Mouse (Mus musculus) central nervous system, embryonic 11.5 days (tissue): ENCODE measurements around the gene Zfp472. TPM values are rescaled to one million over a fixed set of nuclear protein-coding genes. Genes with fewer than 3 reads are reported as not detected.

Experiments used
- polyA plus RNA-seq: library from polyadenylated mRNA; depleted of rRNA; stranded (reverse); fragments of >200 nt; gene quantifications from 2 replicates; pipeline ENCODE4 v1.2.3, GENCODE M21; 2012; rRNA removed

The Zfp472 gene
- 5.2 and 7.7 TPM in 2 replicates for polyA plus RNA-seq

GRCm38 (mm10) chr17:32965623-32966290 is at the start of gene Zfp472:
Gene Zfp472 (plus strand): TSS chr17:32965814.

DNA sequence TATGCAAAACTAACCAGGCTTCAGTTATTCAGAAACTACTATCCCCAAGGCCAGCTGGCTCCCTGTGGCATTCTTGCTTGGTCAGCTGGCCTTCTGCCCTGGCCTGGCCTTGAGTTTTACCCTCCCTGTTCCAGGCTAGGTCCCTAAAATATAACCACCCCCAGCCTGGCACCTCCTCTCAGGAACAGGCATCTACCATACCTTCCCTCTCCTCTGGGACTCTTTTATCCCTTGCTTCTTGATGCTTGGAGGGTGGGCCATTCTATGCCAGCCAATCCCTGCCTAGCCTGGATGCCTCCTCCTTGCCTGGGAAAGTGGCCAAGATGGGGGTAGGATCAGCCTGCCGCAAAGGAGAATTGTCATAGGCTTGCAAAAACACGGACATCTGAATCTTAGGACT is 48.5 kb upstream of the Zfp472 start, which contains the start of gene Cyp4f14:
Gene Cyp4f14, minus strand, starts transcription at position 212 of the 400 bp plus-strand sequence.

DNA sequence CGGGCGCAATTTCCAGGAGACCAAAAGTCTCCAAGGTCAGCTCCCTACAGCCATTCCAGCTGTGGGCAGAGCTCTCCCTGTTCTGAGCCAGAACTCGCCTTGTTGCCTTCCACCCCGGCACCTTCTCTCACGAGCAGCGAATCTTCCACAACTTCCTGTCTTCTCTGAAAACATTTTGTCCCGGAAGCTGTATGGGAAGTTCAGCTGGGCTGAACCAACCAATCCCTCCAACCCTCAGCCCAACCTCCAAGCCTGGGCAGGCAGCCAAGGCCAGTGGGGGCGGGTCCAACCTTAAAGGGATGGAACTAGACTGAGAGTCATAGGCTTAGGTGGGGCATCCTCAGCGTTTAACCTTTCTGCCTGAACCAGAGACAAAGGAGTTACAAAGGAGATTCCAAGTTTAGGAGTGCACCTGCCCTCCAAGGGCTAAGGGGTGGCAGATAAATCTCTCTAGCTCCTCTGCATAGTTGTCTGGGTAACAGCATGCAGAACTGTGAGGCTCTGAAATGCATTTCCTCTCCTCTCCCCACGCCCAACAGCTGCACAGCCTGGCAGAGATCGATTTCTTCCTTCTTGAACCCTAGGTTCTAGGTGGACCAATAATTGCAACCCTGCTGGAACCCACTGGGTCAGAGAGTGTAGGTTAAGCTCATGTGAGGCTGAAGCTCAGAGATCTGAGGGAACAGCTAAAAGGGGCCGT is 18.2 kb upstream of the Zfp472 start, which contains the start of gene Cyp4f13:
Gene Cyp4f13, minus strand, starts transcription at position 188 of the 700 bp plus-strand sequence.

DNA sequence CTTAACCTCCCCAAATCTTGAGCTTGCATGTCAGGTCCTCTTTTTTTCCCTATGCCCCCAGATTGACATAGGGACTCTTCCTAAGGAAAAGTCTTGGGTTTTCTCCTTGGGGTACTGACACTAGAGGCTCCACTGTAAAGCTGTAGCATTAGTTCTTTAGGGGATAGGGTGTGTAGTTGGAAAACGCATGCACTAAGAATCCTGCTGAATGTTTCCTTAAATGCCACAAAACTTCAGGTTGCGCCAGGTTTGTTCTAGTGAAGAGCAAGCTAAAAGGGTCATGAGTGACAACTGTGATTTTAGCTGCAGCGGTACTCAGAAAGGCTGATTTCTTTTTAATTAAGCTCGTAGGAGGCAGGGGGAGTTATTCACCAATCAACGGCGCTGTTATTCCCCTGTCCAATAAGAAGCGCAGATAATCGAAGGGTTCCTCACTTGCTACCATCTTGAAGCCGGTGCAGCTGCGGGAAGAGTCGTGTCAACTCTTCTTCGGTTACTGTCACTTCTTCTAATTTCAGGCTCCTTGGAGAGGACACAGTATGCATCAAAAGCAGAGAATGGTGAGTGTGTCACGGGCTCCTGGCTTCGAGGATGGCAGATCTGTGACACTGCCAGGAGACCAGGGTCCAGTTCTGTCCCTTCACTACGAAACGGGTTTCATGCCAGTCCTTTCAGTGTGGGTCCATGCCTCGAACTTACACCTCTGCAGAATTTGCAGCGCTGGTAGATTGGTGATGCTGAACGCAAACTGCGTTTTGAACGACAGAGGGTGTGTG is 27.3 kb downstream of the Zfp472 start, which contains the start of gene Zfp952:
Gene Zfp952, plus strand, starts transcription at position 431 of the 776 bp plus-strand sequence.

Other genes with a start within 250 kb of the Zfp472 start
- gene Zfp871, start 177.5 kb upstream of the Zfp472 start, polyA plus RNA-seq = 15.8 and 33.2 TPM in 2 replicates
- gene Zfp811, start 155.9 kb upstream of the Zfp472 start, polyA plus RNA-seq = 26.4 and 29.3 TPM in 2 replicates
- gene Zfp799, start 135.6 kb upstream of the Zfp472 start, polyA plus RNA-seq = 16.6 and 21.6 TPM in 2 replicates
- gene Zfp870, start 74.2 kb upstream of the Zfp472 start, polyA plus RNA-seq = 5.7 and 5.8 TPM in 2 replicates
- gene Cyp4f14, start 48.5 kb upstream of the Zfp472 start, polyA plus RNA-seq = 0.22 TPM in 1 of 2 replicates, not detected in the other
- 5.4 and 9.1 TPM in 2 replicates for gene Cyp4f13, start 18.4 kb upstream of the Zfp472 start, polyA plus RNA-seq
- gene Zfp952, start 27.3 kb downstream of the Zfp472 start, polyA plus RNA-seq = 8.9 and 12.6 TPM in 2 replicates
- gene Zfp763, start 67.6 kb downstream of the Zfp472 start, polyA plus RNA-seq = 8.5 and 13.4 TPM in 2 replicates
- not detected in 2 replicates for gene 4921501E09Rik, start 102.2 kb downstream of the Zfp472 start, polyA plus RNA-seq
- gene Zfp563, start 123.5 kb downstream of the Zfp472 start, polyA plus RNA-seq = 7.3 and 9.1 TPM in 2 replicates
- gene Morc2b, start 173.9 kb downstream of the Zfp472 start, polyA plus RNA-seq = 0.05 and 0.12 TPM in 2 replicates
- not detected in 2 replicates for gene Olfr55, start 202.6 kb downstream of the Zfp472 start, polyA plus RNA-seq
- gene Olfr239, start 225.5 kb downstream of the Zfp472 start, polyA plus RNA-seq = not detected in 2 replicates